Mouse (Mus musculus): ENCODE results near the gene Best2. TPM values are rescaled to one million over a fixed set of nuclear protein-coding genes. Genes with fewer than 3 reads are reported as not detected.
A peak's percentile ranks its signal among the peaks of the same experiment; 100 is the strongest.

Gene Best2
- polyA plus RNA-seq, 1 experiment from 2014 or later: 0.29 TPM

DNA sequence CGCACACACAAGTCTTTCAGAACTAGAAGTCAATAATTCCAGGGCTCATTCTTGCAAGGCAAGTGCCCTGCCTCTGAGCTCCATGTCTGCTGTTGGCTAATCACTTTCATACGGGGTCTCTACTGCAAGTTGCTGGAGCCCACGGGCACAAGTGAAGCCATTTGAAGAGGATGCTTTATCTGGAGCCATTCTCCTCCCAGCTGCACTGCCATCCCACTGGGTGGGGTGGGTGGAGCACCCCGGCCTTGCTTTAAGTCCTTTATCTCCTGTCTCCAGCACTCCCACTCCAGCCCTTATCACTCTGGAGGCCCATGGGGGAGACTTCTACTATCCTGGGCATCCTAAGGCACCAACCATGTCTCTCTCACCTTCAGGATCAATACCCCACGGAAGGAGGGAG is 43.4 kb downstream of the Best2 start:
- H3K4me2 ChIP-seq (replicated peaks; ENCODE audit: low read depth, low read length): peak overlapping the region; percentile 83
- H3K9ac ChIP-seq (replicated peaks; ENCODE audit: low read depth, low read length): peak overlapping the region; percentile 67; the same call in 1 of the 2 replicates
- peaks cover 25% of the 10 kb centered on the region for H3K4me1 ChIP-seq (ENCODE audit: control insufficient read depth, insufficient read depth, low read length)
- H3K4me3 ChIP-seq (ENCODE audit: low read depth, low read length): peak overlapping the region; percentile 51
- peaks cover 30% of the 10 kb centered on the region for H3K36me3 ChIP-seq (ENCODE audit: control insufficient read depth, insufficient read depth, low read length)
- no peak; the same call in 1 of the 2 replicates for ATAC-seq (ENCODE audit: insufficient number of reproducible peaks, insufficient read depth, low FRiP score, low read depth)
- no peaks in the 10 kb centered on the region for H3K27me3 ChIP-seq (ENCODE audit: control insufficient read depth, insufficient read depth, low read length)
- H3K9me3 ChIP-seq (ENCODE audit: control insufficient read depth, low read depth, low read length): no peaks in the 10 kb centered on the region
- H3K27ac ChIP-seq (ENCODE audit: low read length): no peak overlapping the region
- 60% methylated on average over 5 of the region's 5 CpGs for WGBS

DNA sequence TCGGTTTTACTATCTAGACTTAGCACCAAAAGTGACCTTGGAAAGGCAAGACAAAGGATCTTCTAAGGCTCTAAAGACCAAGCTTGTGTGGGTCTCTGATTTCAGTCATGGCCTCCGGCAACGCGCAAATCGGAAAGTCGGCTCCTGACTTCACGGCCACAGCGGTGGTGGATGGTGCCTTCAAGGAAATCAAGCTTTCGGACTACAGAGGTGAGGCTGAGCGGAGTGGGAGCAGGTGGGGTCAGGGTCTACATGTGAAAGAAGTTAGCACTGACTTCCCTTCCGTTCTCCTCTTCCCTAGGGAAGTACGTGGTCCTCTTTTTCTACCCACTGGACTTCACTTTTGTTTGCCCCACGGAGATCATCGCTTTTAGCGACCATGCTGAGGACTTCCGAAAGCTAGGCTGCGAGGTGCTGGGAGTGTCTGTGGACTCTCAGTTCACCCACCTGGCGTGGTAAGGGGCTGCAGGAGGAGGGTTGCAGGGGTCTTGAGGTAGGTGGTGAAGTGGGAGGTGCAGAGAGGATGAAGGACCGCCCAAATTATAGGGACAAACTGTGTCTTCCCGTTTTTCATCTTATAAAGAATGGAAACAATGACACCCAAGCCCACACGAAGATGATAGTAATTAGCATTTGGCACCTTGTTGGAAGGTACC is 44.1 kb downstream of the Best2 start:
- H3K27ac ChIP-seq (ENCODE audit: low read length): peak overlapping the region; percentile 83
- peak overlapping the region; percentile 67 for H3K9ac ChIP-seq (replicated peaks; ENCODE audit: low read depth, low read length)
- H3K36me3 ChIP-seq (ENCODE audit: control insufficient read depth, insufficient read depth, low read length): peaks cover 30% of the 10 kb centered on the region
- ATAC-seq (ENCODE audit: insufficient number of reproducible peaks, insufficient read depth, low FRiP score, low read depth): no peak
- H3K4me3 ChIP-seq (ENCODE audit: low read depth, low read length): peak overlapping the region; percentile 51
- no peaks in the 10 kb centered on the region for H3K9me3 ChIP-seq (ENCODE audit: control insufficient read depth, low read depth, low read length)
- peaks cover 21% of the 10 kb centered on the region for H3K4me1 ChIP-seq (ENCODE audit: control insufficient read depth, insufficient read depth, low read length)
- WGBS: 6% methylated on average over 21 of the region's 21 CpGs
- no peaks in the 10 kb centered on the region for H3K27me3 ChIP-seq (ENCODE audit: control insufficient read depth, insufficient read depth, low read length)
- H3K4me2 ChIP-seq (replicated peaks; ENCODE audit: low read depth, low read length): peak overlapping the region; percentile 83

DNA sequence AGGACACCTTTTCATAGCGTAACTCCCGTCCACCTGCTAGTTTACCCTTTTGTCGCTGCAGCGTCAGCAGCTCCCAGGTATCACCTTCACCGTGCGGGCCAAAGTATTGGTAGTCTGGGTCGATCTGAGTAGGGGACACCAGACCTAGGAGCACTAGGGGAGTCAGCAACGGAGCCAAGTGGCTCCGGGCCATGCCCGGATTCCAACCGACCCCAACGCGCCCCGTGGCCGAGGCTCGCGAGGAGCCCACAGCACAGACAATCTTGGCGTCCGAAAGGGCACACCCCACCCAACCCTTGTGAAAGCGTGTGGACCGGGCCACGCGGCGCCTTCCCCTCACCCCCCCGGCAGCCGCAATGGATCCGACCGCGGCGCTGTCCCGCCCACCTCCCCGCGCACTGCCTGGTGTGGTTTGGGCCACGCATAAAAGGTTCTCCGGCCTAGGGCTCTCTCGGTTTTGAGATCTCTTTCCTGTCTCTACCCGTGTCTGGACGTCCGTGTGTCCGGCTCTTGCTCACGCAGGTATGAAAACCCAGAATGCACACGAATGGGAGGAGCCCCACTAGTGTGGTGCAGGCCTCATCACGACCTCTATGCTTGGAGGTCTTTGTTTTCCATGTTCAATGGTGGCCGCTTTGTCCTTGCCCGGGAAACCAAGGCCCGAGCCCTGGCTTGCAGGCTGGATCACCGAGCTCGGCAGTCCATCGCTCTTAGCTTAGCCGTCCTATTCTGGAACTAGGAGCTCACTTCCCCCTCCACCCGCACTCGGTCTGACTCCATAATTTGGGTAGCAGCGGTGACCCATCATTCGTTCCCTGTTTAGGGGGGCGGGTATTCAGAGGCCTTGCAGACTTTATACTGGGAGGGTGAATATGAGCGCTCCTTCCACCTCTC is 44.8 kb downstream of the Best2 start, which contains the start of the genes Gm49661, Prdx2 and Rnaseh2a:
Gene Gm49661 (minus strand): TSS at position 193 of the 894 bp plus-strand sequence.
Gene Prdx2 (plus strand): TSS at position 347 of the 894 bp plus-strand sequence.
Gene Rnaseh2a (minus strand): TSS at position 527 of the 894 bp plus-strand sequence.
- ATAC-seq (ENCODE audit: insufficient number of reproducible peaks, insufficient read depth, low FRiP score, low read depth): peak; percentile 78
- Histone ChIP-seq H3K4me2 (replicated peaks; ENCODE audit: low read depth, low read length) (peak within 1 kb of the TSS; percentile 83), H3K9me3 (ENCODE audit: control insufficient read depth, low read depth, low read length) (no peaks in the 10 kb centered on the region), H3K36me3 (ENCODE audit: control insufficient read depth, insufficient read depth, low read length) (peaks cover 30% of the 10 kb centered on the region), H3K9ac (replicated peaks; ENCODE audit: low read depth, low read length) (peak within 1 kb of the TSS; percentile 67), H3K27ac (ENCODE audit: low read length) (peak within 1 kb of the TSS; percentile 83), H3K4me1 (ENCODE audit: control insufficient read depth, insufficient read depth, low read length) (peaks cover 25% of the 10 kb centered on the region), H3K4me3 (ENCODE audit: low read depth, low read length) (peak within 1 kb of the TSS; percentile 51), H3K27me3 (ENCODE audit: control insufficient read depth, insufficient read depth, low read length) (no peaks in the 10 kb centered on the region)
- WGBS: under 1% methylated on average over 56 of the region's 56 CpGs

DNA sequence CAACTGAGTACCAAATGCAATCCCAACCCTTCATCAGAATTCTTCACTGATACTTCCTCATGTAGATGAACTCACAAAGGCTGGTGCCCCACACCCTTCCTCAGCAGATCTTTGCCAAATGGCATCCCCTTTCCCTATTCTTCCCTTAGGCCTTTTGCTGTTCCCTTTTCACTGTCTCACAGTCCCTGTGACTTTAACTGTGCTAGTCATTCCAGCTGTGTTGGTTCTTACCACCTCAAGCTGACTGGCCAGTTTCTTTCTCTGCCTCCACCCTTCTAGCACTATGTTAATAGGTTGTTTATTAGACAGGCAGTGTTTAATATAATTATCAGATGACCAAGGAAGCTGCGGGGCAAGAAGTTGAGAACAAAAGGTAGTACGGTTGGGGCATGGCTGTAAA is 45.7 kb downstream of the Best2 start:
- no peaks in the 10 kb centered on the region for H3K9me3 ChIP-seq (ENCODE audit: control insufficient read depth, low read depth, low read length)
- no peaks in the 10 kb centered on the region for H3K27me3 ChIP-seq (ENCODE audit: control insufficient read depth, insufficient read depth, low read length)
- H3K27ac ChIP-seq (ENCODE audit: low read length): peak overlapping the region; percentile 83
- peak overlapping the region; percentile 51 for H3K4me3 ChIP-seq (ENCODE audit: low read depth, low read length)
- no peak for ATAC-seq (ENCODE audit: insufficient number of reproducible peaks, insufficient read depth, low FRiP score, low read depth)
- peak overlapping the region; percentile 67 for H3K9ac ChIP-seq (replicated peaks; ENCODE audit: low read depth, low read length)
- WGBS: 10% methylated on average over 2 of the region's 2 CpGs
- H3K4me2 ChIP-seq (replicated peaks; ENCODE audit: low read depth, low read length): peak overlapping the region; percentile 83
- peaks cover 25% of the 10 kb centered on the region for H3K4me1 ChIP-seq (ENCODE audit: control insufficient read depth, insufficient read depth, low read length)
- H3K36me3 ChIP-seq (ENCODE audit: control insufficient read depth, insufficient read depth, low read length): peaks cover 26% of the 10 kb centered on the region

DNA sequence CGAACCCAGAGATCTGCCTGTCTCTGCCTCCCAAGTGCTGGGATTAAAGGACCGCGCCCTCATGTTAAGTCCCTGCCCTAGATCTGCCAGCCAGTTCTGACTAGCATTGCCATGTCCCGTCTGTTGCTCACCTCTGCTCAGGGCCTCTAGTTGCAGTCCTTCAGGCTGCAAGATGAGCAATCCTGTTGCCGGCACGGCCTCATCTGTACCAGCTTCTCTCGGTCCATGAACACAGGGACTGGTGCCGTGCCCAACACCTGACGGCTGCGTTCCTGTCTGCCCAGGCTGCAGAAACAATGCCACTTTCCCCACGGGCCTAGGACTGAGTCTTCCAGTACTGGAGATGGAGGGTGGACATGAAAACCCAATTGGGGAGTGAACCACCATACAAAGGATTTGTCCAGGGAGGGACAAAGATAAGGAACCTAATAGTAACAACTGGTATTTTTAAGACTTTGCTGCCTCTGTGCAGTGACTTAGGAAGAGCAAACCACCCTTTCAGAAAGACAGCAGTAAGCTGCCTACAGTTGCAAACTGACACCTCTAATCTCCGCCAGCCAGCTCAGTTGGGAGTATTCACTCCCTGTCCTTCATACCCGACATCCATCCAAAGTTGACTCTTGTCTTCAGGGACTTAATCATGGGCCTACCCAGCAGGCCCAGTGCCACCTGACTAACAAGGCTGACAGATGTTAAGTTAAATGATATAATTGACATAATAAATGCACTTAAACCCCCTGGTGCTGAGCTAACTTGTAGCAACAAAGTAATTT is 46.6 kb downstream of the Best2 start:
- peaks cover 25% of the 10 kb centered on the region for H3K4me1 ChIP-seq (ENCODE audit: control insufficient read depth, insufficient read depth, low read length)
- no peaks in the 10 kb centered on the region for H3K27me3 ChIP-seq (ENCODE audit: control insufficient read depth, insufficient read depth, low read length)
- H3K27ac ChIP-seq (ENCODE audit: low read length): no peak overlapping the region
- H3K9ac ChIP-seq (replicated peaks; ENCODE audit: low read depth, low read length): no peak overlapping the region
- 90% methylated on average over 13 of the region's 13 CpGs for WGBS
- no peaks in the 10 kb centered on the region for H3K9me3 ChIP-seq (ENCODE audit: control insufficient read depth, low read depth, low read length)
- no peak overlapping the region for H3K4me3 ChIP-seq (ENCODE audit: low read depth, low read length)
- peaks cover 18% of the 10 kb centered on the region for H3K36me3 ChIP-seq (ENCODE audit: control insufficient read depth, insufficient read depth, low read length)
- peak overlapping the region; percentile 83; the same call in 1 of the 2 replicates for H3K4me2 ChIP-seq (replicated peaks; ENCODE audit: low read depth, low read length)
- ATAC-seq (ENCODE audit: insufficient number of reproducible peaks, insufficient read depth, low FRiP score, low read depth): no peak

DNA sequence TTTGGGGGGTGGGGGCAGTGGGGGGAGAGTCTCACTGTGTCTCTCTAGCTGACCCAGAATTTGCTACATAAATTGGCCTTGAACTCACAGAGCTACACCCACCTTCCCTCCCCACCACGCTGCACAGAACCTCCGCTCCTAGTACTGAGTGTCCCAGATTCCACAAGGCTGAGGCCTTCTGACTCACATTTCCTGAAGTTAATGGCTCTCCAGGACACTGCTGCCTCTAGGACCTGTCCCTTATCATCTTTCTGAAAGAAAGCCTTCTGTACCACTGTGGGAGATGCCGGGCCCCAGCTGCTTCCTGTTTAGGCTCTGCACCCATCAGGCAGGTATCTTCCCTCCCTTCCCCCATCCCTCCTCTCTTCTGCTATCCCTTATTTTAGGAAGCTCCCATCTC is 47.7 kb downstream of the Best2 start:
- H3K27me3 ChIP-seq (ENCODE audit: control insufficient read depth, insufficient read depth, low read length): no peaks in the 10 kb centered on the region
- ATAC-seq (ENCODE audit: insufficient number of reproducible peaks, insufficient read depth, low FRiP score, low read depth): no peak
- H3K4me1 ChIP-seq (ENCODE audit: control insufficient read depth, insufficient read depth, low read length): peaks cover 25% of the 10 kb centered on the region
- no peaks in the 10 kb centered on the region for H3K9me3 ChIP-seq (ENCODE audit: control insufficient read depth, low read depth, low read length)
- no peak overlapping the region for H3K4me3 ChIP-seq (ENCODE audit: low read depth, low read length)
- H3K4me2 ChIP-seq (replicated peaks; ENCODE audit: low read depth, low read length): no peak overlapping the region
- no peak overlapping the region for H3K9ac ChIP-seq (replicated peaks; ENCODE audit: low read depth, low read length)
- 43% methylated on average over 3 of the region's 3 CpGs for WGBS
- peak overlapping the region; percentile 29; the same call in 1 of the 2 replicates for H3K27ac ChIP-seq (ENCODE audit: low read length)
- H3K36me3 ChIP-seq (ENCODE audit: control insufficient read depth, insufficient read depth, low read length): peaks cover 8% of the 10 kb centered on the region; the same call in 1 of the 2 replicates

DNA sequence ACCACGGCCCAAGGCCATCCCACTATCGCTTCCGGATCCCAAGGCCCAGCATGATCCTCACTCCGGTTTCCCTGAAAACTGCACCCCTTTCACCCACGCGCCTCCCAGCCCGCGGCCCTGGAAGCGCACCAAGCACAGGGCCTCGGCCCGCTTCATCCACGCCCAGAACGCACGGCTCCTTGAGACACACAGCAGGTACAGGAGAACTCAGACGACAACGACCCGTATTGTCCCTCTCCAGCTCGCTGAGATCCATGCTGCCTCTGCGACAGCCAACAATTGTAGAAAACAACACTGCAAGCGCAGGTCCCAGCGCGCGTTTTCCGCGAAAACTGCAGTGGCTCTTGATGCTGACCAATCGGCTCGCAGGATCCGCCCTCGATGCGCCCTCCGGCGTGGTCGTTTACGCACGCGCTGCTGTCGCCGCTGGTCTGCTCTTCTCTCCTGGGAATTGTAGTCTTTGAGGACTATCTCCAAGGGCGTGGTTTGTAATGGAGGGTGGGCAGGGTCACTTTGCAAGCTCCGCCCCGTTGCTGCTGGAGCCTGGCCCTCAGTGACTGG is 48.5 kb downstream of the Best2 start:
- H3K9ac ChIP-seq (replicated peaks; ENCODE audit: low read depth, low read length): peak overlapping the region; percentile 68
- peak; percentile 90 for ATAC-seq (ENCODE audit: insufficient number of reproducible peaks, insufficient read depth, low FRiP score, low read depth)
- WGBS: under 1% methylated on average over 41 of the region's 41 CpGs

More for the DNA sequence above, 48.5 kb downstream of the Best2 start:
- H3K36me3 ChIP-seq (ENCODE audit: control insufficient read depth, insufficient read depth, low read length): no peaks in the 10 kb centered on the region; the same call in 1 of the 2 replicates
- peaks cover 21% of the 10 kb centered on the region for H3K4me1 ChIP-seq (ENCODE audit: control insufficient read depth, insufficient read depth, low read length)
- H3K27ac ChIP-seq (ENCODE audit: low read length): peak overlapping the region; percentile 59
- no peaks in the 10 kb centered on the region for H3K9me3 ChIP-seq (ENCODE audit: control insufficient read depth, low read depth, low read length)
- peak overlapping the region; percentile 61 for H3K4me3 ChIP-seq (ENCODE audit: low read depth, low read length)
- no peaks in the 10 kb centered on the region for H3K27me3 ChIP-seq (ENCODE audit: control insufficient read depth, insufficient read depth, low read length)
- H3K4me2 ChIP-seq (replicated peaks; ENCODE audit: low read depth, low read length): peak overlapping the region; percentile 94

Data from stomach, embryonic 14.5 days (tissue).